Mouse (Mus musculus) intestine, embryonic 15.5 days (tissue): ENCODE measurements around the gene Tnr. TPM values are rescaled to one million over a fixed set of nuclear protein-coding genes. Genes with fewer than 3 reads are reported as not detected.

Source experiments
- ATAC-seq: fragments of 200-750 bp; cut with Nextera tagmentation; 2 replicates; pipeline ENCODE4 v1.8.0; 2017; ENCODE audit warnings: moderate TSS enrichment, moderate library complexity
- H3K27ac ChIP-seq: fragments of 300-500 bp; sonication (generic); 2 replicates; pipeline ENCODE4 v1.5.1; 2015; ENCODE audit warnings: mild to moderate bottlenecking, inconsistent platforms
- H3K27me3 ChIP-seq: fragments of 300-500 bp; sonication (generic); replicated peaks from 2 replicates; pipeline ENCODE4 v1.6.1; 2015; ENCODE audit warnings: inconsistent platforms
- H3K36me3 ChIP-seq: fragments of 300-500 bp; sonication (generic); 2 replicates; pipeline ENCODE4 v1.6.1; 2015; ENCODE audit warnings: inconsistent platforms
- H3K4me1 ChIP-seq: fragments of 300-500 bp; sonication (generic); replicated peaks from 2 replicates; pipeline ENCODE4 v1.6.1; 2015; ENCODE audit warnings: inconsistent platforms
- H3K4me2 ChIP-seq: fragments of 300-500 bp; sonication (generic); replicated peaks from 2 replicates; pipeline ENCODE4 v1.6.1; 2015; ENCODE audit warnings: mild to moderate bottlenecking, inconsistent platforms
- H3K4me3 ChIP-seq: fragments of 300-500 bp; sonication (generic); replicated peaks from 2 replicates; pipeline ENCODE4 v1.5.1; 2015; ENCODE audit warnings: inconsistent platforms
- H3K9ac ChIP-seq: fragments of 300-500 bp; sonication (generic); 2 replicates; pipeline ENCODE4 v1.6.1; 2015; ENCODE audit warnings: inconsistent platforms
- H3K9me3 ChIP-seq: fragments of 300-500 bp; sonication (generic); 2 replicates; pipeline ENCODE4 v1.6.1; 2016; ENCODE audit warnings: inconsistent platforms
- WGBS: fragments of 180-500 bp; shearing (Covaris S2); methylation state at CpG from one replicate; pipeline ENCODE4 v1.1.7; 2015; 5-methylcytosine and 5-hydroxymethylcytosine counted together
- polyA plus RNA-seq: library from polyadenylated mRNA; unstranded; fragments of >200 nt; fragmentation: Nextera tagmentation; extraction: Ambion mirVana; gene quantifications from 2 replicates; pipeline ENCODE4 v1.2.1, GENCODE M21; 2015

The Tnr gene
- polyA plus RNA-seq, 1 experiment from 2014 or later, result 0.43 TPM

DNA sequence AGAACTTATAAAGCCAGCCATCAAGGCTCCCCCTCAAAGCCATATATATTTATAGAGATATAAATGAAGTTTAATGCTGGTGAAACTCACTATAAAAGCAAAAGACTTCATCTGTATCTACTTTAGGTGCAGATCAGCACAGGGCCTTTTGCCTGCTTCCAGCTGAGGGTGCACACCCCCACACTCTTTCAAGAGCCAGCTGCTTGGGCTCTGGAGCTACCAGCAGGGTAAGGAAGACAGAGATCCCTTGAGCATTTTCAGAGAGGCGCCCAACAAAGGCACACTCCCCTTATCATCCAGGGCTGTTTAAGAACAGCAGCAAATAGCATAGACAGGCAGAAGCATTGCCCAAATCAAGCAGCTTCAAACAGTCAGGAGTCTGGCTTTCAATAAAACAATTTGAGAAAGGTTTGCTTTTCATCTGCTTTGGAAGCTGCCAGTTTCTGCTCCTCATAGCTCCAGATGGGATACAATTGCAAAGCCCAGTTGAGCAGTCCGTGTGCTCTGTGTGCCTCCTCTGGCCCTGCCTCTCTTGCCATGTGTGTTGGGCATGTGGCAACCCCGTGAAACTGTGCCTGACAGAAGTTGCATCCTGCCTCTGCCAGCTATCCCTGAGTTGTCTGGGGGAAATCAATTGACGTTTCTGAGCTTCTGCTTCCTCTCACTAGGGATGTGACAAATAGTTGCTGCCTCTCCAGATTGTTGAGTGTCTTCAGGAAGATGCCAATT is 9.4 kb downstream of the Tnr start:
- H3K4me3 ChIP-seq, result no peak overlapping the region
- no peaks in the 10 kb centered on the region for H3K4me1 ChIP-seq
- 40% methylated on average over 4 of the region's 4 CpGs for WGBS
- no peak overlapping the region for H3K9ac ChIP-seq
- no peaks in the 10 kb centered on the region for H3K9me3 ChIP-seq
- no peaks in the 10 kb centered on the region for H3K27me3 ChIP-seq
- H3K36me3 ChIP-seq, result no peaks in the 10 kb centered on the region
- H3K4me2 ChIP-seq, result no peak overlapping the region
- no peak for ATAC-seq
- H3K27ac ChIP-seq, result no peak overlapping the region

DNA sequence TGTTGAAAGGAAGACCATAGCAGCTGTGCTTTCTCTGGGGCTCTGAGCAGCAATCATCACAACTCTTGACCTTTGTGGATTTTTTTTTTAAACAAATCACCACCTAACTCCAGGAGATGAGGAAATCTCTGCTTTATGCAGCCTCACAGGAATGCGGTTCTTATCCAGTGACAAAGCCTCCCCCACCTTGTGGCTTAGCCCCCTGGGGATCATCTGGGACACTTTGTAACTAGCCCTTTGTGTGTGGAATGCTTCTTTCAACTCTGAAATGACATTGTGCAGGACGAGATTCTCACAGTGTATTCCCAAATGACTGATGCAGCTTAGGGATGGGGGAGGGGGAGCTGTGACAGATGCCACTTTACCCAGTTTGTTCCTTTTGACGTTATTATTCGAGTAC is 12.0 kb downstream of the Tnr start:
- Histone ChIP-seq H3K36me3 (no peaks in the 10 kb centered on the region), H3K27me3 (no peaks in the 10 kb centered on the region), H3K4me3 (no peak overlapping the region), H3K4me2 (no peak overlapping the region), H3K4me1 (no peaks in the 10 kb centered on the region), H3K9me3 (no peaks in the 10 kb centered on the region), H3K27ac (no peak overlapping the region), H3K9ac (no peak overlapping the region)
- 11% methylated on average over 4 of the region's 4 CpGs for WGBS
- no peak for ATAC-seq

DNA sequence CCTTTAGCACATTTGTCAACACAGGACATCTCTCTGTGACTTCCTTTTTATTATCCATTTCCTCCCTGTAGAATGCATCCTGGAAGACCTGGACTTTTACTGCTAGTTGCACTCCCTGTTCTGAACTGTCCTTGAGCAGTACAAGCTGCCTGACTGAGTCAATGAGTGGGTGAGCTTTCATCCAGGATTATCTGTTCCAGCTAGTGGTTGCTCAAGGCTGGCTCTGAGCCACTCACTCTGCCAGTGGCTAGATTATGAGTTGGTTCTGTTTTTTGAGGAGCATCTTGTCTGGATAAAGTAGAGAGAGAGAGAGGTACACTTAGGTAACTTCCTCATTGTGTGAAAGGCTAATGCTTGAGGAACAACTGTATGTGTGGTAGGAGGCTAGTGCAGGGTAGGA is 14.0 kb downstream of the Tnr start:
- no peak overlapping the region for H3K4me2 ChIP-seq
- H3K9ac ChIP-seq, result no peak overlapping the region
- H3K4me1 ChIP-seq, result no peaks in the 10 kb centered on the region
- H3K27me3 ChIP-seq, result no peaks in the 10 kb centered on the region
- no peaks in the 10 kb centered on the region for H3K9me3 ChIP-seq
- no peak overlapping the region for H3K27ac ChIP-seq
- H3K4me3 ChIP-seq, result no peak overlapping the region
- no peaks in the 10 kb centered on the region for H3K36me3 ChIP-seq
- no peak for ATAC-seq

DNA sequence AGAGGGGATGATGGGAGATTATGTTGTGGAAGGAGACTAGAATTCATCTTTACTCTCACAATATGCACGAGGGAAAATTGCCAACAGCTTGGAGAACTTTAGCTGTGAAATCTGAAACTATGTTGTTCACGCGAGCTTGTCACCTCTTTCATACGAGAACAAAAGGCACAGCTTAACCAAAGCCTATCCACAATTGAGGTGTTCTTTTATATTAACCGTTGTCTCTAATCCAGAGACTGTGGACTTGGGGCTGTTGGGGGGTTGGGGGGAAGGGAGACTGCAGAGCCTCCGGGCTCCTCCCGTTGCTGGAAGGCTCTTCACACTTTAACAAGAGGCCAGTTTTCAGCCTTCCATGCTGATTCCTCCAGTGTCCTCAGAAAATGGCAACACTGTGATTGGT is 14.5 kb downstream of the Tnr start:
- H3K9me3 ChIP-seq, result no peaks in the 10 kb centered on the region
- ATAC-seq, result no peak
- WGBS, result 52% methylated on average over 7 of the region's 7 CpGs
- H3K4me1 ChIP-seq, result no peaks in the 10 kb centered on the region
- H3K27ac ChIP-seq, result no peak overlapping the region
- H3K9ac ChIP-seq, result no peak overlapping the region
- H3K4me3 ChIP-seq, result no peak overlapping the region
- no peaks in the 10 kb centered on the region for H3K36me3 ChIP-seq
- no peaks in the 10 kb centered on the region for H3K27me3 ChIP-seq
- H3K4me2 ChIP-seq, result no peak overlapping the region

DNA sequence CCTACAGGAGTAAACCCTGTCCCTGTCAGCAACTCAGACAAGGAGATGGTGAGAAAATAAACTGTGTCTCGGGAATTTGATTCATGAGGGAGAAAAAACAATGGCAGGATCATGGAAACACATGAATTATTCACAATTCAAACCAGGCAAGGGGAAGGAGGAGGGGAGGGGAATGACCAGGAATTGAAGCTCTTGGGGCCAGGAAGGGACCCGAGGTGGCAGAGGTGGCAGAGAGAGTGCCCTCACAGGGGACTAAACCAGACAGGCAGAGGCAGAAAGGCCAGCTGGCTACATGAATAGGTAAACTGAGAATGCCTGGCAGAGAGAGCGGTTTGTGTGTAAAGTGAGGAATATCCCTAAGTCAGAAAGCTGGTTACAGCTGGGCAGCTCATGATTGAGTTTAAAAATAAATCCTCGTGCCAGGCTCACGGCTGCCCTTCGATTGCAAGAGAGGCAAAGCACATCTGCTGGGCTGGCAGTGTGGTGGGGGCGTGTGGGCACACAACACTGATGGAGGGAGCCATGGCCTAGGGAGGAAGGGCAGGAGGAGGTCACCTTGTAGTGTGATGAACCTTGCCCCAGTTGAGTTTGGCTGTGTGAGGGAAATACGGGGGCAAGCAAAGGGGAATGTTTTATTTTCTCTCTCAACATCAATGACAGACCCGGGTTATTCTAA is 22.0 kb downstream of the Tnr start:
- Histone ChIP-seq H3K9ac (no peak overlapping the region), H3K9me3 (no peaks in the 10 kb centered on the region), H3K27me3 (no peaks in the 10 kb centered on the region), H3K4me3 (no peak overlapping the region), H3K4me2 (no peak overlapping the region), H3K27ac (no peak overlapping the region), H3K4me1 (no peaks in the 10 kb centered on the region), H3K36me3 (no peaks in the 10 kb centered on the region)
- no peak for ATAC-seq
- 59% methylated on average over 9 of the region's 9 CpGs for WGBS

DNA sequence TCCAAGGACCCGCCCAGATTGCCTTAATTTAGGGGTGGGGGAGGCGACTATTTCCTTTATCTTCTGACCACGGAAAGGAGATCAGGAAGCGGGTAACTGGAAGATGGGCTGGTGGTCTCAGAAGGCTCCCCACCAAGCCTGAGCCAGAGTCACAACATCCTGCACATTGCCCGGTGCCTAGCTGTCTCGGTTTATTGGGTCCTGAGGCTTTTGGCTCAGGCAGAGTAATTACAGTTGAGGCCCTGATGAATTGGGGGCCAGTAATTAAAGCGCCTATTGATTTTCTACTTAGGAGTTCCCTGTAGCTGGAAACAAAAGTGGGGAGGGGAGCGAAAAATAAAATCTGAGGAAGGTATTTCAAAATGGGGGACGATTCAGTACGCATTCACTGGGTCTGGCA is 27.5 kb downstream of the Tnr start:
- H3K4me3 ChIP-seq, result no peak overlapping the region
- no peaks in the 10 kb centered on the region for H3K4me1 ChIP-seq
- H3K27me3 ChIP-seq, result no peaks in the 10 kb centered on the region
- H3K9ac ChIP-seq, result no peak overlapping the region
- WGBS, result 58% methylated on average over 10 of the region's 10 CpGs
- ATAC-seq, result no peak
- H3K9me3 ChIP-seq, result no peaks in the 10 kb centered on the region
- H3K4me2 ChIP-seq, result no peak overlapping the region
- H3K36me3 ChIP-seq, result no peaks in the 10 kb centered on the region
- no peak overlapping the region for H3K27ac ChIP-seq

DNA sequence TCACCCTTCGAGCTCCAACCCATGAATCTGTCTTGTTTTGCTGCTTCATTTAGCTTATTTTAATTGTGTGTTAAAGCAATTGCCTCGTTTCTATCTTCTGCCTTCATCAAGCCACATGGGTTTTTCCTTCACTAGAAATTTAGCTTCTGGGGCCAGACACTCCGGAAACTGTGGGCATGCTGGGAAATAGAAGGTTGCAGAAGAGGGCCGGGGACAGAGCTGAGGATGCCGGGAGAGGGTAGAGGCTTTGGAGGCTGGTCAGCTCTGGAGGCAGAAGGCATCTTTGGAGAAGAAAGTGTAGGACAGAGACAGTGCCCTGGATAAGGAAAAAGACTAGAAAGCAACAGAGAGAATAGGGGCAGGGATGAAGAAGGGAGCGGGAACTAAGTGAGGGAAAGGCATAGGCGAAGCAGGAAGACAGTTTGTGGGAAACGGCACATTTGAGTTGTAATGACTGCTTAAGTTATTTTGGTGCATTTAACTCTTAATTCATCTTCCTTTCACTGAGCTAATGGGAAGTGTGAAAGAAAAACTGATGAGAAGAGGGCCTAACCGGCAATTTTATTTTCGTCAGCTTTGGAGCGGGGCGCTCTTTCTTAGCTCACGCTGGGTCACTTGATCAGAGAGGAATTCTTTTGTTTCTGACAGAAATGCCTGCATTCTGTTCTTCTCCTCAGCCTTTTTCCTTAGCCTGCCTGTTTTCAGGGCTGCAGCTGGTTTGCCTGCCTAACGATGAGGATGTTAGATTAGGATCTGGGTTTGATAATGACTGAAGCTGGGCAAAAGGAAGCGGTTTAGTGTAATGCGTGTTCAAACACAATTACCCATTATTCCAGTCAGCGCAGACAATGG is 28.2 kb downstream of the Tnr start:
- WGBS, result 55% methylated on average over 17 of the region's 17 CpGs
- H3K9ac ChIP-seq, result no peak overlapping the region
- no peak for ATAC-seq
- no peak overlapping the region for H3K4me3 ChIP-seq
- H3K27me3 ChIP-seq, result no peaks in the 10 kb centered on the region
- H3K36me3 ChIP-seq, result no peaks in the 10 kb centered on the region
- H3K27ac ChIP-seq, result no peak overlapping the region
- no peaks in the 10 kb centered on the region for H3K9me3 ChIP-seq
- no peak overlapping the region for H3K4me2 ChIP-seq
- no peaks in the 10 kb centered on the region for H3K4me1 ChIP-seq

DNA sequence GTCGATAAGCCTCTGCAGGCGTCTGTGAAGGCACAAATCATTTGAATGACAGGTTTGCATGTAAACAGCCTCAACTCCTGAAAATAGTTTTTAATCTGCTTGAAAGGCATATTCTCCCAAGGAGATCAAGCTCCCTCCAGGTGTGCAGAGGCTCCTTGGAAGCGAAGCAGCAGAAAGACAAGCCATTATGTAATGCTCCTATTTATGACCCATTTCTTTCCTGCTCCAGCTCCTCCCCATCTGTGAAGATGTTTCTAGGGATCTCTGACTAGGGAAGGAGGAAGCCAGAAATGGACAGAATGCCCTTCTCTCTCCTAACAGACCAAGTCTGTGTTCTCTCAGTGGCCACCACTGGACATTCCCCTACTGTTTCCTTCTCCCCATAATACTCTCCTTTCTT is 38.0 kb downstream of the Tnr start:
- H3K4me2 ChIP-seq, result no peak overlapping the region
- H3K27ac ChIP-seq, result no peak overlapping the region
- H3K9me3 ChIP-seq, result no peaks in the 10 kb centered on the region
- ATAC-seq, result no peak
- no peaks in the 10 kb centered on the region for H3K4me1 ChIP-seq
- 57% methylated on average over 3 of the region's 3 CpGs for WGBS
- H3K4me3 ChIP-seq, result no peak overlapping the region
- H3K9ac ChIP-seq, result no peak overlapping the region
- H3K27me3 ChIP-seq, result no peaks in the 10 kb centered on the region
- H3K36me3 ChIP-seq, result no peaks in the 10 kb centered on the region

DNA sequence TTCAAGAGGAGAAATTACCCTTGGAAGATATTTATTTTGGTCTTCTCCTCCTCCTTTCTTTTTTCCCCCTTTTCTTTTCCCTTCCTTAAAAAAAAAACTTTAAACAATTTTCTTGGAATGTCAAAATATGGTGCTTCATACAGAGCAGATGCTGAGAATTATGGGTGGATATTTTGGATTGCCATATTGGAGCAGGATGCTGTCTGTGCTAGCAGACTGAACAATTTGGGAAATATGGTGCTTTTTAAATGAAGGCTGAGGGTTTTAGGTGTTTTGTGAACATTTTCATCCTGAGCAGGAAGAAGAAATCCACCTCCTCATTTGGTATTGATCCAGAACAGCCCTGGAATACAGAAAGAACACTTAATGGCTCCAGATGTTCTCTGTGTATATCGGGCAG is 41.6 kb downstream of the Tnr start:
- Histone ChIP-seq H3K4me2 (no peak overlapping the region), H3K9me3 (no peaks in the 10 kb centered on the region), H3K27ac (no peak overlapping the region), H3K36me3 (no peaks in the 10 kb centered on the region), H3K27me3 (no peaks in the 10 kb centered on the region), H3K4me1 (peaks cover 5% of the 10 kb centered on the region; the same call in 1 of the 2 replicates), H3K4me3 (no peak overlapping the region), H3K9ac (no peak overlapping the region)
- WGBS, result 67% methylated on average over 1 of the region's 1 CpGs
- no peak for ATAC-seq

DNA sequence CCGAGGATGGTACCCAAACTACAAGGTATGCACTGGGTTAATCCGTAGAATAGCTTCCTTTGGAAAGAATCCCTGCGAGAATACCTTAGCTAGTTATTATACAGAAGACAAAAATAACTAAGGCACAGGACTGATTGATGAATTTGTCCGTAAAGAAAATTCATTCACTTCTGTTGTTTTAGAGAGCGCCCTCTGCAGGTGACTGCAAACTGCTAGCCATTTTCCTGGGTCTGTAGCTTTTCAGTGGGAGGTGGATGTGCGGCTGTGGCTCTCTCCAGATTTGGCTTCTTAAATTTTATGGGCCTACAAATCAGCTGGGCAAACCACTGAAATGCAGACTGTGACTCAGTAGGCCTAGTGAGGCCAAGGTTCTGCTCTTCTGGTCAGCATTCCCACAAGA is 42.5 kb downstream of the Tnr start:
- Histone ChIP-seq H3K4me2 (no peak overlapping the region), H3K27me3 (no peaks in the 10 kb centered on the region), H3K9me3 (no peaks in the 10 kb centered on the region), H3K4me1 (peaks cover 7% of the 10 kb centered on the region; the same call in 1 of the 2 replicates), H3K36me3 (no peaks in the 10 kb centered on the region), H3K9ac (no peak overlapping the region), H3K27ac (no peak overlapping the region), H3K4me3 (no peak overlapping the region)
- no peak for ATAC-seq
- WGBS, result 83% methylated on average over 6 of the region's 6 CpGs

DNA sequence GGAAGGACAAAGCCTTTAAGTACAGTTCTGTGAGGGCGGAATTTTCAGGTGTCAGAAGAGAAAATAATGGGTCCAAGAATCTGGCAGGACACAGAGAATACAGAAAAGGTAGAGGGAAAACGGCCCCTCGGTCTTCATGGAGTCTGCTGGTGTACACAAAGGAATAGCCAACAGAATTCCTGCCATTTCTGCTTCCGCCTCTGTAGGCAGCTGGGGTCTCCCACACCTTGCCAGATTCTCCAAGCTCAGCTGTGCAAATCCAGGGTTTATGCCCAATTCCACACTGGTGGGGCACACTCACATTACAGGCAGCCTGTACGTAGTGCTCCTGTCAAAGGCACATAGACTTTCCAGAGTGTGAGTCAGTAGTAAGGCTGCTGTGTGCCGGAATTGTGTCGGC is 43.6 kb downstream of the Tnr start:
- no peaks in the 10 kb centered on the region for H3K9me3 ChIP-seq
- 54% methylated on average over 7 of the region's 7 CpGs for WGBS
- H3K27ac ChIP-seq, result no peak overlapping the region
- H3K9ac ChIP-seq, result no peak overlapping the region
- peaks cover 7% of the 10 kb centered on the region; the same call in 1 of the 2 replicates for H3K4me1 ChIP-seq
- no peak for ATAC-seq
- no peaks in the 10 kb centered on the region for H3K36me3 ChIP-seq
- no peaks in the 10 kb centered on the region for H3K27me3 ChIP-seq
- H3K4me3 ChIP-seq, result no peak overlapping the region
- no peak overlapping the region for H3K4me2 ChIP-seq

DNA sequence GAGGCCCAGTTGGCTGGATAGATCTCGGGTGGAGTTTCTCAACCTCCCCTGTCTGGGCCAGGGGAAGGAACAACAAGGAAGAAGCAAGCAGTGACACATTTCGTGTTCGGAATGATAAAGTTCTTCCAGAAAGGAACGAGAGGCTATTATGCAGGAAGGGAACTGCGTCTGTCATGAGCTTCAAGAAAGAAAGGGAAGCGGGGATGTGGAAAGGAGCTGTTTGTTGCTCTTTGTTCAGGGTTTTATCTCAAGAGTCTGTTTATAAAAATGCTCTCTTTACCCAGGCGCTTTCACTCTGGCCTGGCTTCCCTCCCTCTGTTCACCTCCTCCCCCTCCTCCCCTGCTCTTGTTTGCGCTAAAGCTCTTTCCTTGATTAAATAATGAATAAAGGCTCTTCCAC is 46.7 kb downstream of the Tnr start:
- ATAC-seq, result no peak
- Histone ChIP-seq H3K4me1 (peaks cover 7% of the 10 kb centered on the region; the same call in 1 of the 2 replicates), H3K9ac (no peak overlapping the region), H3K4me3 (no peak overlapping the region), H3K9me3 (no peaks in the 10 kb centered on the region), H3K27me3 (no peaks in the 10 kb centered on the region), H3K27ac (no peak overlapping the region), H3K36me3 (no peaks in the 10 kb centered on the region), H3K4me2 (peak overlapping the region; percentile 17; the same call in 1 of the 2 replicates)
- WGBS, result 18% methylated on average over 8 of the region's 8 CpGs
